Mouse (Mus musculus): ENCODE measurements around the gene Cntnap5c. TPM values are rescaled to one million over a fixed set of nuclear protein-coding genes. Genes with fewer than 3 reads are reported as not detected.

Gene Cntnap5c
- not detected in 2 replicates for polyA plus RNA-seq (2012; ENCODE audit: low replicate concordance)

DNA sequence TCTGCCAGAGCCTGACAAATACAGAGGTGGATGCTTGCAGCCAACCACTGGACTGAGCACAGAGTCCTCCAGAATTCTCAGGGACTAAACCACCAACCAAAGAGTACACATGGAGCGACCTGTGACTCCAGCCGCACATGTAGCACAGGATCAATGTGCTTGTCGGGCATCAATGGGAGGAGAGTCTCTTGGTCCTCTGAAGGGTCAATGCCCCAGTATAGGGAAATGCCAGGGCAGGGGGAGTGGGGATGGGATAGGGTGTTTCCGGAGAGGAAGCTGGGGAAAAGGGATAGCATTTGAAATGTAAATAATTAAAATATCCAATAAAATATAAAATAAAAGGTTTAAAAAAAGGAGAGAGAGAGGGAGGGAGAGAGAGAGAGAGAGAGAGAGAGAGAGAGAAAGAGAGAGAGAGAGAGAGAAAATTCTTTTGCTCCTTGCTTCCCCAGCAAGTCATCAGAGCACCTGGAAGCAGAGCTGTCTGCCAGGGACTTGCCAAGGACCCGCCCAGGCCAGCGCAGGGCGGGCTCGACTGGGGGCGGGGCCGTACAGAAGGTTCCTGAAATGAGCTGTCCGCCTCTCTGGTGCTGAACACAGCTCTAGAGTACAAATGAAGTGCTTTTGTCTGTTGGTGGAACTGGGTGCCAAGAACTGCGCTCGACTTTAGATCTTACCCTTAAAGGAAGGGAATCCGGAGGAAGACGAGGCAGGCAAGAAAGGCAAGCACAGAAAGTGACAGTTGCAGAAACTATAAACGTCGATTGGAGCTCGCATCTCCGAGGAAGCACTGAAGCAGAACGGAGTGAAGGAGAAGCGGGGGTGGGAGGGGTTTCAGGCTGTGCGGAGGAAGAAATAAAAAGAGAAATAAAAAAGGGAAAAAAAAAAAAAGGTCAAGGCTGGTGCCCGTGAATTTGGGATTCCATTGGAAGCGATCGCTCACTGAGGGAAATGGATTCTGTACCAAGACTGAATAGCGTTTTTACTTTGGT, at the start of gene Cntnap5c:
Cntnap5c (plus strand) TSS at position 949 of the 989 bp plus-strand sequence.

GRCm38 (mm10) chr17:57742119-57742518, 27.3 kb upstream of the Cntnap5c start, which contains the start of gene Gm21834:
TSS of gene Gm21834 (minus strand) at chr17:57742219.

Other genes starting within 250 kb of the Cntnap5c start
- 0.01 TPM in 1 of 2 replicates, not detected in the other for gene Vmn2r120, start 224.1 kb upstream of the Cntnap5c start, polyA plus RNA-seq (2012; ENCODE audit: low replicate concordance)
- not detected in 2 replicates for gene Gm21834, start 27.4 kb upstream of the Cntnap5c start, polyA plus RNA-seq (2012; ENCODE audit: low replicate concordance)

Measured in leukemia stem cell, adult 10-12 weeks (primary cell).